Mouse (Mus musculus): ENCODE measurements around the gene Eml1. TPM values are rescaled to one million over a fixed set of nuclear protein-coding genes. Genes with fewer than 3 reads are reported as not detected.

The Eml1 gene
- polyA plus RNA-seq, 1 experiment from 2014 or later: 27.8 TPM

- ATAC-seq: no peak
- peak; percentile 62 for TF ChIP-seq CTCF (IDR thresholded peaks at IDR 0.05; ENCODE audit: low read depth)
- Histone ChIP-seq H3K9me3 (ENCODE audit: control insufficient read depth) (no peaks in the 10 kb centered on the region), H3K9ac (ENCODE audit: low read depth, low read length) (no peak overlapping the region), H3K27me3 (replicated peaks; ENCODE audit: control insufficient read depth, insufficient read depth, low read length) (no peaks in the 10 kb centered on the region), H3K4me3 (ENCODE audit: low read depth, low read length) (no peak overlapping the region), H3K4me2 (replicated peaks; ENCODE audit: low read depth) (no peak overlapping the region), H3K36me3 (ENCODE audit: control insufficient read depth, insufficient read depth) (no peaks in the 10 kb centered on the region), H3K27ac (ENCODE audit: low read depth, low read length) (no peak overlapping the region), H3K4me1 (replicated peaks; ENCODE audit: control insufficient read depth, insufficient read depth, low read length) (no peaks in the 10 kb centered on the region)
- WGBS: 85% methylated on average over 3 of the region's 3 CpGs
Observed at GRCm38 (mm10) chr12:108563238-108563637, 192.5 kb downstream of the Eml1 start.

- TF ChIP-seq CTCF (IDR thresholded peaks at IDR 0.05; ENCODE audit: low read depth): no peak
- 83% methylated on average over 12 of the region's 12 CpGs for WGBS
- H3K27me3 ChIP-seq (replicated peaks; ENCODE audit: control insufficient read depth, insufficient read depth, low read length): no peaks in the 10 kb centered on the region
- H3K4me1 ChIP-seq (replicated peaks; ENCODE audit: control insufficient read depth, insufficient read depth, low read length): no peaks in the 10 kb centered on the region
- no peaks in the 10 kb centered on the region for H3K36me3 ChIP-seq (ENCODE audit: control insufficient read depth, insufficient read depth)
- H3K27ac ChIP-seq (ENCODE audit: low read depth, low read length): no peak overlapping the region
- H3K9ac ChIP-seq (ENCODE audit: low read depth, low read length): no peak overlapping the region
- no peak for ATAC-seq
- H3K4me2 ChIP-seq (replicated peaks; ENCODE audit: low read depth): no peak overlapping the region
- no peaks in the 10 kb centered on the region for H3K9me3 ChIP-seq (ENCODE audit: control insufficient read depth)
- H3K4me3 ChIP-seq (ENCODE audit: low read depth, low read length): no peak overlapping the region
Observed at GRCm38 (mm10) chr12:108564910-108565506, 194.3 kb downstream of the Eml1 start.

GRCm38 (mm10) chr12:108579156-108579871 lies 208.6 kb downstream of the Eml1 start:
- H3K36me3 ChIP-seq (ENCODE audit: control insufficient read depth, insufficient read depth): no peaks in the 10 kb centered on the region
- H3K4me3 ChIP-seq (ENCODE audit: low read depth, low read length): no peak overlapping the region
- H3K27ac ChIP-seq (ENCODE audit: low read depth, low read length): no peak overlapping the region
- no peak overlapping the region for H3K9ac ChIP-seq (ENCODE audit: low read depth, low read length)
- no peak overlapping the region for H3K4me2 ChIP-seq (replicated peaks; ENCODE audit: low read depth)
- H3K9me3 ChIP-seq (ENCODE audit: control insufficient read depth): no peaks in the 10 kb centered on the region
- WGBS: 74% methylated on average over 7 of the region's 7 CpGs
- TF ChIP-seq CTCF (IDR thresholded peaks at IDR 0.05; ENCODE audit: low read depth): no peak
- no peak for ATAC-seq
- no peaks in the 10 kb centered on the region for H3K4me1 ChIP-seq (replicated peaks; ENCODE audit: control insufficient read depth, insufficient read depth, low read length)
- H3K27me3 ChIP-seq (replicated peaks; ENCODE audit: control insufficient read depth, insufficient read depth, low read length): no peaks in the 10 kb centered on the region

- ATAC-seq: no peak
- H3K4me1 ChIP-seq (replicated peaks; ENCODE audit: control insufficient read depth, insufficient read depth, low read length): no peaks in the 10 kb centered on the region
- no peaks in the 10 kb centered on the region for H3K27me3 ChIP-seq (replicated peaks; ENCODE audit: control insufficient read depth, insufficient read depth, low read length)
- H3K27ac ChIP-seq (ENCODE audit: low read depth, low read length): no peak overlapping the region
- H3K4me2 ChIP-seq (replicated peaks; ENCODE audit: low read depth): no peak overlapping the region
- 52% methylated on average over 1 of the region's 1 CpGs for WGBS
- no peak overlapping the region for H3K4me3 ChIP-seq (ENCODE audit: low read depth, low read length)
- H3K9ac ChIP-seq (ENCODE audit: low read depth, low read length): no peak overlapping the region
- H3K36me3 ChIP-seq (ENCODE audit: control insufficient read depth, insufficient read depth): no peaks in the 10 kb centered on the region
- H3K9me3 ChIP-seq (ENCODE audit: control insufficient read depth): no peaks in the 10 kb centered on the region
- no peak for TF ChIP-seq CTCF (IDR thresholded peaks at IDR 0.05; ENCODE audit: low read depth)
Observed at GRCm38 (mm10) chr12:108583775-108584174, 213.0 kb downstream of the Eml1 start.

Other genes with a start within 250 kb of the Eml1 start
- gene Setd3, start 191.6 kb upstream of the Eml1 start, polyA plus RNA-seq (2015; fragmentation: Nextera tagmentation; extraction: Ambion mirVana): 49.1 and 50.0 TPM in 2 replicates
- gene Ccnk, start 191.4 kb upstream of the Eml1 start, polyA plus RNA-seq (2015; fragmentation: Nextera tagmentation; extraction: Ambion mirVana): 3.0 and 3.3 TPM in 2 replicates
- gene Ccdc85c, start 95.5 kb upstream of the Eml1 start, polyA plus RNA-seq (2015; fragmentation: Nextera tagmentation; extraction: Ambion mirVana): 10.1 and 12.0 TPM in 2 replicates
- 0.20 TPM in 2 replicates for gene Hhipl1, start 64.7 kb upstream of the Eml1 start, polyA plus RNA-seq (2015; fragmentation: Nextera tagmentation; extraction: Ambion mirVana)
- gene Cyp46a1, start 36.6 kb upstream of the Eml1 start, polyA plus RNA-seq (2015; fragmentation: Nextera tagmentation; extraction: Ambion mirVana): 0.85 and 0.86 TPM in 2 replicates
- gene Evl, start 183.8 kb downstream of the Eml1 start, polyA plus RNA-seq (2015; fragmentation: Nextera tagmentation; extraction: Ambion mirVana): 18.0 and 20.5 TPM in 2 replicates